Mouse (Mus musculus) megakaryocyte, embryonic 14.5 days (primary cell): ENCODE measurements at regions not wholly inside any gene's neighbourhood (a gene's known extent, or its start where the extent isn't known, plus 50 kb on each side); places are given as distances from the start of the nearest gene placed in this dataset.

Experiments
- FLI1 ChIP-seq: IDR thresholded peaks from 2 replicates; pipeline ENCODE4 v1.6.1; 2012; ENCODE audit warnings: low read length, inconsistent platforms, mixed read lengths
- GATA1 ChIP-seq: IDR thresholded peaks from 3 replicates; pipeline ENCODE4 v1.6.1; 2012; ENCODE audit warnings: mixed read lengths, low read length, inconsistent platforms, borderline replicate concordance

GRCm38 (mm10) chr13:28530947-28531346 lies 273.6 kb downstream of the Gm11361 start:
- TF ChIP-seq GATA1, result no peak
- no peak for TF ChIP-seq FLI1
